Mouse (Mus musculus) fat pad, adult 2 months (tissue): ENCODE results near the gene Rdh7.
"Not testable (repeated sequence)": the region's sequence is repeated elsewhere in the genome, so short reads cannot be mapped to it uniquely, and the experiment has no call there.

Experiments
- DNase-seq: peaks from one replicate; pipeline ENCODE4 v3.0.0-alpha.2; 2011; ENCODE audit warnings: low read depth, low spot score; ENCODE audit errors: extremely low read depth

The Rdh7 gene

GRCm38 (mm10) chr10:127888605-127889004, at the start of gene Rdh7:
Gene Rdh7, minus strand, starts transcription at chr10:127888817.
- DNase-seq, result no peak

GRCm38 (mm10) chr10:127937428-127938010, 48.9 kb upstream of the Rdh7 start:
- DNase-seq, result no peak

- no peak for DNase-seq
These were observed 48.3 kb upstream of the Rdh7 start for GRCm38 (mm10) chr10:127936747-127937409.

GRCm38 (mm10) chr10:127936271-127936670, 47.7 kb upstream of the Rdh7 start:
- DNase-seq, result peak; percentile 76

- DNase-seq, result no peak
These were observed 43.8 kb upstream of the Rdh7 start for GRCm38 (mm10) chr10:127932290-127932926.

- no peak for DNase-seq
These were observed 39.1 kb upstream of the Rdh7 start for GRCm38 (mm10) chr10:127927737-127928136.

- peak; percentile 95 for DNase-seq
These were observed 36.2 kb upstream of the Rdh7 start for GRCm38 (mm10) chr10:127924597-127925378.

- no peak for DNase-seq
These were observed 34.4 kb upstream of the Rdh7 start for GRCm38 (mm10) chr10:127923024-127923423.

GRCm38 (mm10) chr10:127922241-127922640, 33.6 kb upstream of the Rdh7 start:
- DNase-seq, result no peak

- DNase-seq, result no peak
These were observed 29.0 kb upstream of the Rdh7 start for GRCm38 (mm10) chr10:127917651-127918050.

GRCm38 (mm10) chr10:127917183-127917582, 28.6 kb upstream of the Rdh7 start:
- DNase-seq, result not testable (repeated sequence)

- DNase-seq, result no peak
These were observed 27.0 kb upstream of the Rdh7 start for GRCm38 (mm10) chr10:127915578-127915977.

- no peak for DNase-seq
These were observed 18.9 kb upstream of the Rdh7 start for GRCm38 (mm10) chr10:127907386-127907951.

GRCm38 (mm10) chr10:127906138-127906537, 17.5 kb upstream of the Rdh7 start:
- DNase-seq, result no peak

- no peak for DNase-seq
These were observed 16.3 kb upstream of the Rdh7 start for GRCm38 (mm10) chr10:127904718-127905446.

GRCm38 (mm10) chr10:127903116-127903515, 14.5 kb upstream of the Rdh7 start:
- no peak for DNase-seq

- DNase-seq, result no peak
These were observed 13.1 kb upstream of the Rdh7 start for GRCm38 (mm10) chr10:127901751-127902150.

- DNase-seq, result no peak
These were observed 11.2 kb upstream of the Rdh7 start for GRCm38 (mm10) chr10:127899783-127900182.

GRCm38 (mm10) chr10:127898218-127898617, 9.6 kb upstream of the Rdh7 start, which contains the start of gene Sdr9c7:
Gene Sdr9c7, plus strand, starts transcription at chr10:127898518.
- DNase-seq, result no peak

GRCm38 (mm10) chr10:127897506-127897905, 8.9 kb upstream of the Rdh7 start:
- no peak for DNase-seq
